Mouse (Mus musculus): ENCODE results near the gene Ankmy2. TPM values are rescaled to one million over a fixed set of nuclear protein-coding genes. Genes with fewer than 3 reads are reported as not detected.

Ankmy2 gene
- polyA plus RNA-seq, 1 experiment: 41.2 TPM

GRCm38 (mm10) chr12:36157638-36158308, 859 bp downstream of the Ankmy2 start, which contains the start of gene Bzw2:
Gene Bzw2 (minus strand): TSS chr12:36158080.
- under 1% methylated on average over 26 of the region's 26 CpGs for WGBS
- peaks cover 12% of the 10 kb centered on the region for H3K4me1 ChIP-seq (ENCODE audit: control insufficient read depth, insufficient read depth, low read length)
- peak within 1 kb of the TSS; percentile 41; the same call in 1 of the 2 replicates for H3K27ac ChIP-seq (ENCODE audit: insufficient read depth, low read length)
- peak; percentile 60 to 62 for DNase-seq
- peak within 1 kb of the TSS; percentile 92 for H3K4me3 ChIP-seq (replicated peaks; ENCODE audit: insufficient read depth, low read depth, low read length)
- H3K27me3 ChIP-seq (ENCODE audit: control insufficient read depth, insufficient read depth, low read length): no peaks in the 10 kb centered on the region
- TF ChIP-seq CTCF (IDR thresholded peaks at IDR 0.05; ENCODE audit: borderline replicate concordance, insufficient read depth, low read depth, low read length): no peak
- TF ChIP-seq POLR2A (IDR thresholded peaks at IDR 0.05; ENCODE audit: borderline replicate concordance, insufficient read depth, low read length): no peak

DNA sequence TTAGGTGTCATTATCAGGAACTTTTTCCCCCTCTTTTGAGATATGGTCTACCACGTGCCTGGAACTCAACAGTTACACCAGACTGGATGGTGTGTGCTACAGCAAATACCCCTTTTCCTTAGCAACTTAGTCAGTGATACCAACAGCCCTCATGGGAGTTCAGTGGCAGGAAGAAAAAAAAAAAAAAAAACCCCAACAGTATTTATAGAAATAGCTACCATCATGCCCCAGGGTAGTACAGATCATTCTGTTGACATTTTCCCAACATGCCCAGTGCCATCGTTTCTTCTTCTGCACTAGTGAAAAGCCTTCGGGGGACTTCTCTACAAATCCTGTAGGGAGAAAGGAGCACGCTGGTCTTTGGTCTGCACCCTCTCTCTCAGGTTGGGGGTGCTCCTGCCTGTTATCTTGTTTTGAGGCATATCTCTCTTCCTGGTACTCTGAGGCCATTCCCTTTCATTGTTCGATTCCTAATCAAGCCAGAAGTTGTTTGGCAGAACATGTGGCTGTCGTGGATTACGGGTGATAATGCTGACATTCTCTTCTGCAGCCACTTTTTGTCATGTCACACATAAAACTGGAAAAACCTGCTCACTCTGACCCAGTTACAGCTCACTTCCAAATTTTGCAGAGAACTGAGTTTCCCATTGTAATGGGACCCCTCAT, 7.3 kb downstream of the Ankmy2 start:
- H3K4me1 ChIP-seq (ENCODE audit: control insufficient read depth, insufficient read depth, low read length): no peaks in the 10 kb centered on the region
- no peaks in the 10 kb centered on the region for H3K27me3 ChIP-seq (ENCODE audit: control insufficient read depth, insufficient read depth, low read length)
- H3K27ac ChIP-seq (ENCODE audit: insufficient read depth, low read length): no peak overlapping the region
- DNase-seq: no peak
- no peak overlapping the region for H3K4me3 ChIP-seq (replicated peaks; ENCODE audit: insufficient read depth, low read depth, low read length)
- WGBS: 88% methylated on average over 7 of the region's 7 CpGs
- TF ChIP-seq POLR2A (IDR thresholded peaks at IDR 0.05; ENCODE audit: borderline replicate concordance, insufficient read depth, low read length) (no peak), CTCF (IDR thresholded peaks at IDR 0.05; ENCODE audit: borderline replicate concordance, insufficient read depth, low read depth, low read length) (no peak)

- Histone ChIP-seq H3K27ac (ENCODE audit: insufficient read depth, low read length) (no peak overlapping the region), H3K4me1 (ENCODE audit: control insufficient read depth, insufficient read depth, low read length) (no peaks in the 10 kb centered on the region), H3K27me3 (ENCODE audit: control insufficient read depth, insufficient read depth, low read length) (no peaks in the 10 kb centered on the region), H3K4me3 (replicated peaks; ENCODE audit: insufficient read depth, low read depth, low read length) (no peak overlapping the region)
- 88% methylated on average over 1 of the region's 1 CpGs for WGBS
- DNase-seq: no peak
- no peak for TF ChIP-seq CTCF (IDR thresholded peaks at IDR 0.05; ENCODE audit: borderline replicate concordance, insufficient read depth, low read depth, low read length)
- TF ChIP-seq POLR2A (IDR thresholded peaks at IDR 0.05; ENCODE audit: borderline replicate concordance, insufficient read depth, low read length): no peak
Measured at GRCm38 (mm10) chr12:36165299-36165698, 8.4 kb downstream of the Ankmy2 start.

- 92% methylated on average over 5 of the region's 5 CpGs for WGBS
Measured at GRCm38 (mm10) chr12:36177227-36177626, 20.3 kb downstream of the Ankmy2 start.

GRCm38 (mm10) chr12:36182570-36182969, 25.7 kb downstream of the Ankmy2 start:
- Histone ChIP-seq H3K27me3 (ENCODE audit: control insufficient read depth, insufficient read depth, low read length) (no peaks in the 10 kb centered on the region), H3K4me1 (ENCODE audit: control insufficient read depth, insufficient read depth, low read length) (no peaks in the 10 kb centered on the region), H3K27ac (ENCODE audit: insufficient read depth, low read length) (no peak overlapping the region), H3K4me3 (replicated peaks; ENCODE audit: insufficient read depth, low read depth, low read length) (no peak overlapping the region)
- no peak for DNase-seq
- 71% methylated on average over 6 of the region's 6 CpGs for WGBS
- no peak for TF ChIP-seq CTCF (IDR thresholded peaks at IDR 0.05; ENCODE audit: borderline replicate concordance, insufficient read depth, low read depth, low read length)
- no peak for TF ChIP-seq POLR2A (IDR thresholded peaks at IDR 0.05; ENCODE audit: borderline replicate concordance, insufficient read depth, low read length)

More at GRCm38 (mm10) chr12:36177227-36177626, 20.3 kb downstream of the Ankmy2 start:
- no peak for DNase-seq
- H3K27ac ChIP-seq (ENCODE audit: insufficient read depth, low read length): no peak overlapping the region
- H3K4me1 ChIP-seq (ENCODE audit: control insufficient read depth, insufficient read depth, low read length): no peaks in the 10 kb centered on the region
- H3K27me3 ChIP-seq (ENCODE audit: control insufficient read depth, insufficient read depth, low read length): no peaks in the 10 kb centered on the region
- no peak for TF ChIP-seq CTCF (IDR thresholded peaks at IDR 0.05; ENCODE audit: borderline replicate concordance, insufficient read depth, low read depth, low read length)
- no peak for TF ChIP-seq POLR2A (IDR thresholded peaks at IDR 0.05; ENCODE audit: borderline replicate concordance, insufficient read depth, low read length)
- no peak overlapping the region for H3K4me3 ChIP-seq (replicated peaks; ENCODE audit: insufficient read depth, low read depth, low read length)

DNA sequence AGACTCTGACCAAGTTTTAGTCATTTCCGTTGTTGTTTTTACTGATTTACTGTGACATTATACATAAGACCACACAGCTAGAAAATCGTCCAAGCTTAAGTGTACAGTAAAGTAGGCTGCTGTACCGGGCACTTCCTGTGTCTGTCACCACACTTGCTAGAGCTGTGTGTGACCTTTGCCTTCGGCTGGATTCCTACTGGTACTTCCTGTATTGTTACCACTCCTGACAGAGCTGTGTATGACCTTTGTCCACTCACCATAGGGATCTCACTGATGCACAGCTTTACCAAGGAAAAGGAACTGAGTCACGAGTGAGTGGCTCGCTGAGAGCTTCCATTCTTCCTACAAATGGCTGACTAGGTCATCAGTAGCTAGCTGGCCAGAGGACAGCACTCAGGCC, 30.2 kb downstream of the Ankmy2 start:
- Histone ChIP-seq H3K27ac (ENCODE audit: insufficient read depth, low read length) (no peak overlapping the region), H3K4me3 (replicated peaks; ENCODE audit: insufficient read depth, low read depth, low read length) (no peak overlapping the region), H3K27me3 (ENCODE audit: control insufficient read depth, insufficient read depth, low read length) (no peaks in the 10 kb centered on the region), H3K4me1 (ENCODE audit: control insufficient read depth, insufficient read depth, low read length) (no peaks in the 10 kb centered on the region)
- DNase-seq: no peak
- TF ChIP-seq POLR2A (IDR thresholded peaks at IDR 0.05; ENCODE audit: borderline replicate concordance, insufficient read depth, low read length) (no peak), CTCF (IDR thresholded peaks at IDR 0.05; ENCODE audit: borderline replicate concordance, insufficient read depth, low read depth, low read length) (no peak)
- 77% methylated on average over 6 of the region's 6 CpGs for WGBS

- WGBS: 97% methylated on average over 3 of the region's 3 CpGs
- Histone ChIP-seq H3K27ac (ENCODE audit: insufficient read depth, low read length) (no peak overlapping the region), H3K4me3 (replicated peaks; ENCODE audit: insufficient read depth, low read depth, low read length) (no peak overlapping the region), H3K27me3 (ENCODE audit: control insufficient read depth, insufficient read depth, low read length) (no peaks in the 10 kb centered on the region), H3K4me1 (ENCODE audit: control insufficient read depth, insufficient read depth, low read length) (no peaks in the 10 kb centered on the region)
- TF ChIP-seq CTCF (IDR thresholded peaks at IDR 0.05; ENCODE audit: borderline replicate concordance, insufficient read depth, low read depth, low read length) (no peak), POLR2A (IDR thresholded peaks at IDR 0.05; ENCODE audit: borderline replicate concordance, insufficient read depth, low read length) (no peak)
- no peak for DNase-seq
Measured at GRCm38 (mm10) chr12:36189610-36190009, 32.7 kb downstream of the Ankmy2 start.

DNA sequence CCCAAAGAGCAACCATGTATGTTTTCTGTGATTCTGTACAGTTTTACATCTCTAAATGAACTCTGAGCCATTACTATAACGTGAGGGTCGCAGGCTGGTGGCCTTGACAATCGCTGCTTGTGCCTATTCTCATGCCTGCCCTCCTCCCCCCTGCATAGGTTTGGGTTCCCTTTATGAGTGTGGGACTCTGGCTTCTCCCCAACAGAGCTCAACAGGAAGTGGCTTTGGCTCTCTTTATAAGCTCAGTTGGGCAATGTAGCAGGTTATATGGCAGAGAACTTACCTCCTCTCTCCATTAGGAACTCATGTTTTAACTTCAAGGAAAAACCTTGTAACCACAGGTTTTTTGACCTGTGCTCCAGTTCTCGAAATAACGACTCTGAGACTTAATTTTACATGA, 33.4 kb downstream of the Ankmy2 start:
- Histone ChIP-seq H3K27ac (ENCODE audit: insufficient read depth, low read length) (no peak overlapping the region), H3K4me1 (ENCODE audit: control insufficient read depth, insufficient read depth, low read length) (no peaks in the 10 kb centered on the region), H3K4me3 (replicated peaks; ENCODE audit: insufficient read depth, low read depth, low read length) (no peak overlapping the region), H3K27me3 (ENCODE audit: control insufficient read depth, insufficient read depth, low read length) (no peaks in the 10 kb centered on the region)
- no peak for DNase-seq
- 87% methylated on average over 5 of the region's 5 CpGs for WGBS
- TF ChIP-seq POLR2A (IDR thresholded peaks at IDR 0.05; ENCODE audit: borderline replicate concordance, insufficient read depth, low read length) (no peak), CTCF (IDR thresholded peaks at IDR 0.05; ENCODE audit: borderline replicate concordance, insufficient read depth, low read depth, low read length) (no peak)
